Mouse (Mus musculus) gastrocnemius, postnatal 4 days (tissue): Measurements from ENCODE around the gene Vps16. TPM values are rescaled to one million over a fixed set of nuclear protein-coding genes. Genes with fewer than 3 reads are reported as not detected.

Source experiments
- DNase-seq, 2 experiments: peaks; one replicate each; pipeline ENCODE4 v3.0.0; 2021 to 2022; ENCODE audit warnings: low spot score in 2 of 2, mixed read lengths in 2 of 2
- long read RNA-seq, 2 experiments: library from polyadenylated mRNA; stranded (forward); transcript quantifications; one replicate each; pipeline ENCODE4 v2.0.0; 2021
- total RNA-seq, 2 experiments: library from RNA; stranded (reverse); gene quantifications; 2 replicates each; pipeline ENCODE4 v1.2.3; 2021

Vps16 gene
- 10 to 100 TPM; 37.3 to 44.6 TPM for total RNA-seq
- long read RNA-seq, experiment 1, transcript Vps16-201 (24 exons, 3,161 nt) = major isoform, 31 of 48 reads
- long read RNA-seq, experiment 1, partial matches to known transcripts = 3 of 48 reads
- long read RNA-seq, experiment 1, other reads (novel, unspliced or antisense) = 14 of 48 reads
- long read RNA-seq, experiment 2, transcript Vps16-201 (24 exons, 3,161 nt) = major isoform, 31 of 50 reads
- long read RNA-seq, experiment 2, partial matches to known transcripts = 3 of 50 reads
- long read RNA-seq, experiment 2, other reads (novel, unspliced or antisense) = 16 of 50 reads

- DNase-seq = peak; percentile 86 to 96
Observed at GRCm38 (mm10) chr2:130424126-130424853, at the start of gene Vps16, which contains the start of gene Pced1a. Gene Vps16 (plus strand): TSS chr2:130424339. Gene Pced1a (minus strand): TSS chr2:130424701.

GRCm38 (mm10) chr2:130374951-130375350, 49.2 kb upstream of the Vps16 start:
- no peak for DNase-seq

GRCm38 (mm10) chr2:130383205-130383604, 40.9 kb upstream of the Vps16 start:
- no peak for DNase-seq

DNA sequence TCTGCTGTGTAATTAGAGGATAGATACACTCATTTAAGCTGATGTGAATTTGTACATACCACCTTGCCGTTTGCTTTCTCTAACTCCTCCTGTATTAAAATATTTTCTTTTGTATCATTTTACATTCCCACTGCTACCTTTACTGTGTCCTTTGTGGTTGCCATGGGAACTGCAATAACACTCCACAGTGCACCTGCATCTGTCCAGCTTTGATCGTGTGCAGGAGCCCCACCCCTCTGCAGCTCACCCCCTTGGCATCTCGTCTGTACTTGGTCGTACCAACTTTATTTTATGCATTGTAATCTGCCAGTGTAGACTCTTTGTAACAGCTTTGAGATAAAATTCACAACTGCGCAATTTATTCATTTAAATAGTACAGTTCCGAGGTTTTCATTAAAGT, 40.2 kb upstream of the Vps16 start:
- DNase-seq = no peak

- no peak for DNase-seq
Observed at GRCm38 (mm10) chr2:130386212-130386611, 37.9 kb upstream of the Vps16 start.

- DNase-seq = no peak
Observed at GRCm38 (mm10) chr2:130388796-130389195, 35.3 kb upstream of the Vps16 start.

DNA sequence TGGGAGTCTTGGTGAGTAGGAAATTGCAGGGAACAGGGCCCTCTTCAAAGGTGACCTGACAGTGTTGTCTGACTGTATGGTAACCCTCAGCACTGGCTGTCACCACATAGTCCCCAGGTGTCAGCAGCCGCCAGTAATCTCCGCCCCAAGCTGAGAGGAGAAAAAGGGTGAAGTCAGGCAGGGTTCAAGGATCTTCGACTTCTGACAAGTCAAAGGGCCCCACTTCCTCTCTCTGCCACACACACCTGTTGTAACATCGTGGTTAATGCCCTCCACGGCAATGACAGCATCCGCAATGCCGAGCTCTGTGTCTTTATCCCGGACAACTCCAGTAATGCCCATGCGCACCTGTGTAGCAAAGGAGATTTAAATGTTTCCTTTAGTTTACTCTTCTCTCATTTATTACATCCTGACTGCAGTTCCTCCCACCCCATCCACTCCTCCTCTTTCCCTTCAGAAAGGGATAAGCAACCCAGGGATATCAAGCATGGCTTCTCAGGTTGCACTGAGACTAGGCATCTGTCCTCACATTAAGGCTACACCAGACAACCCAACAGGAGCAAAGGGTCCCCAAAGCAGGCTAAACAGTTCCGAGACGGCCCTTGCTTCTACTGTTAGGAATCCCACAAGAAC, 33.0 kb upstream of the Vps16 start:
- no peak for DNase-seq

- DNase-seq = no peak
Observed at GRCm38 (mm10) chr2:130392836-130393235, 31.3 kb upstream of the Vps16 start.

GRCm38 (mm10) chr2:130395696-130396095, 28.4 kb upstream of the Vps16 start:
- no peak for DNase-seq

DNA sequence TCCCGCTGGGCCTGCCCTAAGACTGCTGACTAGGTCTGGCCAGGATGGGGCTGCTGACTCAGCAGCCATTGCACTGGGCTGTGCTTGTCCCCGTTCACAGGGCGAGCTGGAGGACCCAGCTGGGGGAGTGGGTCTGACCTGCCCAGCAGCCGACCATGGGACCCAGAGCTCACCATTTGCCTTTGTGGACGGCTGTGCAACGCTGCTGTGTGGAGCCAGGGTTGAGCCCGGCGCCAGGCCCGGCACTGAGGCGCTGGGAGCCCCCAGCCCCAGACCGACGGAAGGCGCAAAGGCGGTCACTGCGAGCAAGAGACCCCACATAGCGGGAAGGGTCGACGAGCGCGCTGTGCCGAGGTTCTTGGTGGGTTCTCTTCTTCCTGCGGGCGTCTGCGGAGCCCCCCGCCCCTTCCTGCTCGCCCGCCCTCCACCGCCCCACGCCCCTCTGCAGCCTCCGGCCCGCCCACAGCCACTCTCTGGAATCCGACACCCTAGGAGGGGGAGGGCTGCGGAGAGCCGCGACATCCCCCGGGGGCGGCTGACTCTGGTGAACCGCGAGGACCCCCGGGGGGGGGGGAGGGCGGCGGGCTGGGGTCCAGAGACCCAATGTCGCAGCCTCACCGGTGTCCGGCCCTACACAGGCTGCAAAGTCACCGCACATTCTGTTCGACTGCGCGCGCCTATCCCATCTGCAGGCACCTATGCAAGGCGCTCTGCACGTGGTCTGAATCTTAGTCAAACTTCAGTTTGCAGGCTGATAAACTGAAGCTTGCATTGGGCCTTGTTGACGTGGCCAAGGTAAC, 26.8 kb upstream of the Vps16 start, which contains the start of gene Cpxm1:
Gene Cpxm1 (minus strand): TSS at position 389 of the 800 bp plus-strand sequence.
- peak in 1 of 2 experiments; percentile 53 for DNase-seq

- DNase-seq = no peak
Observed at GRCm38 (mm10) chr2:130398091-130398490, 26.0 kb upstream of the Vps16 start.

- DNase-seq = no peak
Observed at GRCm38 (mm10) chr2:130400046-130400445, 24.1 kb upstream of the Vps16 start.

GRCm38 (mm10) chr2:130401891-130402290, 22.2 kb upstream of the Vps16 start:
- DNase-seq = no peak

DNA sequence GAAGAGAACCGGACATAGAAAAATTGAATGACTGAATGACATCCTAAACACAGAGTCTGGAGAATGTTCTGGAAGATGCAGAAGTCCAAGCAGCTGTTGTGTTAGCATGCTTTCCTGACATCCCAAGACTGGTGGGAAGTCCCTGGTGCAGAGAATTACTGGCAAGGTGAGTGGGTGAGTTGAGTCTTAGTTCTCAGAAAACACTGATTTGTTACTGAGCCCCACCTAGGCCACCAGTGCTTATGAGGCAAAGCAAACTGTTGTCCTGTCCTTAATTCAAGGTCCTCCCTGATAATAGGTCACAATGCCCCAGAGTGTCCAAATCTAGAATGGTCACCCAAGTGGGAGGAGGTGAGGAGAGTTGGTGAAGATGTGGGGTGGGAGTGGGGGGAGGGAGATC, 19.2 kb upstream of the Vps16 start, which contains the start of the genes Gm28372 and 1700020A23Rik:
Gene Gm28372 (plus strand): TSS at position 301 of the 400 bp plus-strand sequence.
Gene 1700020A23Rik (plus strand): TSS at position 321 of the 400 bp plus-strand sequence.
- no peak for DNase-seq

DNA sequence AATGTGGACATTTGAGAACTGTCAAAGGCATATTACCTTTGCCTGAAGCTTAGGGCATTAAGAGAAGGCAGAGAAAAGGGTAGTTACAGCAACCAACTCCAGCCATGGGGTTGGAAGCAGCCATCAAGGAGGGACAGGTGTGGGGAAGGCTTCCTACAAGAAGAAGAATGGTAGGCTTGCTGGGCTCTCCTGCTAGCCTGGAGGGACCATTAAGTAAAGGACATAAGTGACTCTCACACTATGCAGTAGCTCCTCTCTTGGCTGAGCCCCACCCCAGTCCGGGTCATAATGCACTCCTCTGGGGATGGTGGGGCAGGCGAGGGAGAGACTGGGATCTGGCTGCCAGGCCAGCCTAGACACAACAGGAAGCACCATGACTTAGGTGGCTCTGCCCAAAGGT, 18.0 kb upstream of the Vps16 start, which contains the start of gene Tmem239:
Gene Tmem239 (plus strand): TSS at position 301 of the 400 bp plus-strand sequence.
- no peak for DNase-seq

DNA sequence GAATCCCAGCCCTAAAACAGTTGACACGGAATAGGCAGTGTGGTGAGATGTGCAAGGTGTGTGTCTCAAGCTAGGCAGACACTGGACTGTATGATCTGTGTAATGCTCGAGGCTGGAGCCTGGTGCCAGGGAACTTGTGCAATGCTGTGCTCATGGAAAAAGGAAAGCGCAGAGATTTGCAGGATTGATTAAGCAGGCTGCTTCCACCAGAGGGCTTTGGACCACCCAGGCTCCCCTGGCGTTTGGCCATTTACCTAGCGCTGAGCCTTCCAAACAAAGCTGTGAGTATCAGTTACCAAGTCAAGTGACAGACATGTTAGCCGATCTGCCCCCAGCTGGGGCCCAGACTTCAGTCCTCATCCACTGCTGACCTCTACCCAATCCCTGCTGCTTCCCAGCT, 15.9 kb upstream of the Vps16 start:
- no peak for DNase-seq

DNA sequence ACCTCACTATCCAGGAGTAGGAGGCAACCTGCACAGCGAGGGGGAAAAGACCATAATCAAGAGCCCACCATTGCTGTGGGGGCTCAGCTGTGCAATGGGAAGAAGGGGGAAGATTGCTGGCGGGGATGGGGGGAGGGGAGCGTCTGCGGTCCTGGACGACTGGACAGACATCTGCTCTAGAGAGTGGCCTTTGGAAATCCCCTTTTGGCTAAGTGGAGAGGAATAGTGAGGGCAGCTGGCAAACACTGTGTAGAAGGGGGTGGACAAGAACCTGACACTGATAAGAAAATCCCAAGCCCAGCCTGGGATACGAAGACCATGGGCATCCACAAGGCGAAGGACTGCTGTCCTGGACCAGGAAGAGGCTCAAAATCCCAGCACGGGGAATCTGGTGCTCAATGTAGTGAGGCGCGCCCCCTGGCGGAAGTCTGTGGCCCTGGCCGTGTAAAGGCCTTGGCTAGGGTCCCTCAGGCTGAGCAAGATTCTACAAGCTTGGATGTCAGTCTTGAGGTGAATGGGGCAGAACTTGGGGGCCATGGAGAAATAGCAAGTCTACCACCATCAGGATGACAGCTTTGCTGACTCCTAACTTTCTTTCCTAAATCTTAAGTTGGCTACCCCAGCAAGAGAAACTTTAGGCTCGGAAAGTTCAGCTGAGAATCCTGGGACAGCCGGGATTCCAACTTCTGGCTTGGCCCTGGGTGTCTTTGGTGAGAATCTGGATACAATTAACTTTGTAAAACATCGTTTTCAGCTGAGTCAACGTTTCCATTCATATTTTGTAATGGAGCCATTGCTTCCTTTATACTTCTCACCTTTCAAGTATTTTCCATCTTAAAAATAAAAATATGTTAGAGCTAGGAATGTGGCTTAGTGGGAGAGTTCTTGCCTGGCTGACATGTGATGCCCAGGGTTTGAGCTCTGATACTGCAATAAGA, 12.3 kb upstream of the Vps16 start:
- DNase-seq = peak; percentile 84 to 88

GRCm38 (mm10) chr2:130412775-130413174, 11.4 kb upstream of the Vps16 start:
- no peak for DNase-seq

DNA sequence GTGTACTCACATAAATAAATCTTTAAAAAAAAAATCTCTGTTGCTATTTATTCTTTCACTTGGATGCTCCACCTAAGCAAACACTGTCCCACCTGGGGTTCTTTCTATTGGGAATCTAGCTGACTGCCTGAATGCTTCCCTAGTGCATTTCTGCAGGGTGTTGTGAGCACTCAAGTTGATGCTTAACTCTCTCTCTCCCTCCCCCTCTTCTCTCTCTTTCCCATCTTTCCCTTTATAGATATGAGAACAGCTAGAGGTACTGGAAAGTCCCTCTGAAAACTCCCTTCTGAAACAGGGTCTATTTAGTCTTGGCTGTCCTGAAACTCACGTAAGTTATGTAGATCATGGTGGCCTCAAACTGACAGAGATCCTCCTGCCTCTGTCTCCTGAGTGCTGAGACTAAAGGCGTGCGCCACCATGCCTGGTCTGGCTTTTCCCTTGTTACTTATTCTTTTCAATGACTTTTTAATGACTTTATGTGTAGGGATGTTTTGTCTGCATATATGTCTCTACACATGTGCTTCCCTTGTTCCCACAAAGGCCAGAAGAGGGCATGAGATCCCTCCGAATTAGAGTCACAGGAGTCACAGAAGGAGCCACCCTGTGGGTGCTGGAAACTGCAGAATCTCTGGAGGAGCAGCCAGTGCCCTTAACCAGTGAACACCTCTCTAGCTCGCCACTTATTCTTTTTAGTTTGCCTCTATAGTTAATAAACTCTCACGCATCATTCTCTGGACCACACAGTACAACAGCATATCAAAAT, 9.9 kb upstream of the Vps16 start:
- DNase-seq = no peak
